Mouse (Mus musculus) NIH3T3 (cell line): ENCODE data around the gene Rpusd4.

Source experiments
- DNase-seq: peaks from one replicate; pipeline ENCODE4 v3.0.0-alpha.2; 2012; ENCODE audit warnings: low read depth

The Rpusd4 gene

DNA sequence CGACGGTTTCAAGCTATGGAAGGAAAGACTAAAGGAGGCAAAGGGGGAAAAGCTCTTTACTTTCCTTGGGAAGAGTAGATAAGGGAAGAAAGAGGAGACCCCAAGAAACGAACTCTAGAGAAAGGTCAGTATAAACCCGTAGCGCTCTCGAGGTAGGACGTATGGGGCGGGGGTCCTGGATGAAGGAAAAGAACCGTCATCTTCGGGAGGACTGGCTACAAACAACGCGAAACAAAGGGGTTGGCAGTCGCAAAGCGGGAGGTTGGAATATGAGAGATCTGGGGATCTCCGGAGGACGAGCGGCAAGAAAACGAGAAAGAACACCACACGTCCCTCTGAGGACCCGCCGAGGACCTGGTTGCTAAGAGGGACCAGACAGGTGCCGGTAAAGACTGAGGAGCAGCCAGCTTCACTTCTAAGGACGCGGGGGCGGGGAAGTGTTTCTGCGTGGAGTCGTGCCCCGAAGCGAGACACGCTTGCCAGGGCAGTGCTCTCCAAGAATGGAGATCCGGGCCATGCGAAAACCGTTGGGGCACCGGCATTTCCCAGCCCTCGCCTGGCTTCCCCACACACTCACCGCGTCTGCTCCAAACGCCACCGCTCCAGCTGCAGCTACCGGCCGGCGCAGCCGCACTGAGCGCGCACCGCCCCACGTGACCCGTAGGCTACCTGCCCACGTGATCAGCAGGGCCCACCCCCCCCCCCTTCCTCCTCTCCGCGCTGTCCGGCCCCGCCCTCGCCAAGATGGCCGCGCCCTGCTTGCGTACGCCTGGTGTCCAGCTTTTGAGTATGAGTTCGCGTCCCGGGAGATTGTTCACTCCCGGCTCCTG is at the start of gene Rpusd4, which contains the start of gene Fam118b:
Rpusd4 (plus strand) TSS at position 720 of the 830 bp plus-strand sequence.
Fam118b (minus strand) TSS at position 660 of the 830 bp plus-strand sequence.
- peak; percentile 94 for DNase-seq

DNA sequence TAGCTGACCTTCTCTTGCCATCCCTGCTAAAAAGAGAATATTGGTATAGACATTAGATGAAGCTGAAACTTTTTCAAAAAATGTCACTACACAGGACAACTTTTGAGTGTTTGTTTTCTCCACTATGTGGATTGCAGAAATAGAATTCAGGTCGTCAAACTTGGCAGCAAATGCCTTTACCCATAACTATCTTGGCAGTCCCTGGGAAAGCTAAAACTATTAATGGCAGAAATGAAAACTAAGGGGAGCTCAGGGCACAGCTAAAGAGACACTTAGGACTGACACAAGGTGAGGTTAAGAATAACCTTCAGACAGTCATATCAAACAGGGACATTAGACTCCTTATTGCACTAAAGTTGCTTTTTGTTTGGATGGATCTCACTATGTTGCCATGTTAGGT is 49.7 kb upstream of the Rpusd4 start:
- no peak for DNase-seq

DNA sequence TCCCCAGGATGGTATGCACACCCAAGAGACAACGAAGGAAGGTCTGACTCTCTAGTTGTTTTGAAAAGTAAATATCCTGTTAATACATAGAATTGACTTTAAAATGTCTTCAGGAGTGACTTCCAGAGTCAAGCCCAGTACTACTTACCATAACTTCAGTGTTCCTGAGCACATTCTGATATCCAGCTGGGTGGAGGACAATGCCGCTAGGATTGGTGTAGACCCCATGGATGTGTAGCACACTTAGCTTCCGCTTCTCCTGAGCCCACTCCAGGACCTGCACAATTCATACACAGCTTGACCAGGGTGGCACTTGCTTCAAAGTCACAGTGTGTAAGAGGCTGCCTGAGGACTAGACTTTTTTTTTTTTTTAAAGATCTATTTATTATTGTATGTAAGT is 44.2 kb upstream of the Rpusd4 start:
- no peak for DNase-seq

DNA sequence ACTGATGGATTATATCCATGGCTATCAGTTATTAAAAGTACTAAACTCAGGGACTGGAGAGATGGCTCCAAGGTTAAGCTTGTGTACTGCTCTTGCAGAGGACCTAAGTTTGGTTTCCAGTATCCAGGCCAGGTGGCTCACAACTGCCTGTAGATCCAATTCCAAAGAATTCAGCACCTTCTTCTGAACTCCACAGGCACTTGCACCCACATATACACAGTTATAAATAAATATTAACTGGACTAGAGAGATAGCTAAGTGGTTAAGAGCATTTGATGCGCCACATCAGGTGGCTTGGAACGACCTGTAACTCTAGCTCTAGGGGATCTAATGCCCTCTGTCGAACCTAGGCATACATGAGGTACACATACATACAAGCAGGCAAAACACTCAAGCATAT is 39.0 kb upstream of the Rpusd4 start:
- no peak for DNase-seq

DNA sequence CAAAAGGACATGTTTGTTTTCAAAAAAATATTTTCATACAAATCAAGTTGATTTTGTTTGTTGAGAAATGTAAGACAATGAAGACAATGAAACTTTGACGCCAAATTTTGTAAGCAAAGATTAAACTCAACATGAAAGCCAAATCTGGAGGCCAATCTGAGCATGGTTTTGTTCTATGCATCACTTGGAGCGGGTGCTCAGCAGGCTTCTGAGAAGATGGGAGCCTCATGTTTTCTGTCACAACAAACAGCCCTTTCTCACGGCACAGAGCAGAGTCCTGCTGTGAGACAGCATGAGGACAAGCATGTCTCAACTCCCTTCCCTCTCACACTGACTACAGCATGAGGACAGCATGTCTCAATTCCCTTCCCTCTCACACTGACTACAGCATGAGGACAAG is 31.7 kb upstream of the Rpusd4 start:
- DNase-seq, result no peak

DNA sequence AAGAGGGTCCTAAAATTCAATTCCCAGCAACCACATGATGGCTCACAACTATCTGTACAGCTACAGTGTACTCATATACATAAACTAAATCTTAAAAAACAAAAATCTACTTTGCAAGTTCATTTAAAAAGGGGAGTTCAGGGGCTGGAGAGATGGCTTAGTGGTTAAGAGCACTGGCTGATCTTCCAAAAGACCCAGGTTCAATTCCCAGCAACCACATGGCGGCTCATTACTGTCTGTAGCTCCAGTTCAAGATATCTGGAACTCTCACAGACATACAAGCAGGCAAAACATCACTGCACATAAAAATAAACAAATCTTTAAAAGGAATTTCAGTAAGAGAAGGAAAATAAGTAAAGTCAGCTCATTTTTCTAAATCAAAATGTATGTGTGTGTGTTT is 29.3 kb upstream of the Rpusd4 start:
- no peak for DNase-seq

DNA sequence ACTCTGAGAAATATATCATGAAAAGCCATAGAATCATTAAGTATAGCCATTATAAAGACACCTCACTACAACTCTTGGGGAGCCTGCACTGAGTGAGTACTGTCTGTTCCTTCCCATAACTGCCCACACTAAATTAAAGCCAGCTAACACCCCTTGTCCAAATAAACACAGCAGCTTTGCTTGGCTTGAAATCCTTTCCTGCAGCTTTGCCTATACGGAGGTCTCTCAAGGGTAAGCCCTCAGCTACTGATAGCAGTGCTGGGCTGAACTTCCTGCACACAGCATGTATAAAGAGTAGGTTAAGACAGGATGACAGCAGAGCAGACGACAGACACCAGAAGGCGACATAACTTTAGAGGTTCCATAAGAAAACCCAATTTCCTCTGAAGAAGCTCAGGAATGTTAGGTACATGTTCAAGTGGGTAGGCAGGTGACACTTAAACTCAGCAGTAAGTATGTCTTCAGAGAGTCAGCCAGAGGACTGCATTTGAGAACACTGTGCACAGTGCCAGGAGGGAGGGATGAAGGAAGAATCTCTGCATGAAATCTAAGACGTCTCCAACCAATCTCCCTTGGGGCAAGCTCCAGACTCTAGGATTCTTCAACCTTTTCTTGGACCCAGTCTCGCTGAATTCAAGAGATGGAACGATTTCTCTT is 28.6 kb upstream of the Rpusd4 start:
- no peak for DNase-seq

DNA sequence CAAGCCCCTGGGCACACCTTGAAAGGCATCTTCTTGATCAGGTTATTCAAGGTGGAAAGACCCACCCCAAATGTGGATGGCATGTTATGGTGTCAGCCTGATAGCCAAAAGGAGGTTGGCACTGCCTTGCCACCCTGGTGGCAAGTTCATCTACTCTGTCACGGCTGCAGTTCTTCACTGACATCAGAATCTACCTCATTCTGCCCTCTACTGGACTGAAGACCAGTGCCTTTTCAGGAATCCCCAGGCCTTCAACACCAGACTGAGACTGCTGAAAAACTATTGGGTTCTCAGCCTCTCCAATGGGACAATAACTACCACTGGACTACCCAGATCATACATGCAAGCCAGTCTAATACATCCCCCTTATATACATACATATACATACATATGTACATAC is 27.9 kb upstream of the Rpusd4 start:
- no peak for DNase-seq

DNA sequence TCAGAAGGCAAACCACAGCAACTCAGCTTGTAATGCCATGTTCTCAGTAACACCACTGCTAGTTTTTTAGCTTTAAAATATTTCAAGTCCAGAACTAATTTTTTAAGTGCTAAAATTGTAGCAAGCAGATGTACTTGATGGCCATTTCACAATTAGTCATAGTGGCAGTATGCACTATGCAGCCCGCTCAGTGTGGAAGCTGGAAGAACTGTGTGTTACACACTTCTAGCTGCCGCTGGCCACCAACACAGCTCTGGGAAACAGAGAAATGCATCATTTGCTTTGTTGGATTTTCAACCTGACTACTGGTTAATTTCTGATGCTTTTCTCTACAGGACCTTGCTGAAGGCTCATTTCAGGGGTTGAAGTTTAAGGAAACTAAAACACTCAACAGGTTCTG is 20.3 kb upstream of the Rpusd4 start:
- no peak for DNase-seq

DNA sequence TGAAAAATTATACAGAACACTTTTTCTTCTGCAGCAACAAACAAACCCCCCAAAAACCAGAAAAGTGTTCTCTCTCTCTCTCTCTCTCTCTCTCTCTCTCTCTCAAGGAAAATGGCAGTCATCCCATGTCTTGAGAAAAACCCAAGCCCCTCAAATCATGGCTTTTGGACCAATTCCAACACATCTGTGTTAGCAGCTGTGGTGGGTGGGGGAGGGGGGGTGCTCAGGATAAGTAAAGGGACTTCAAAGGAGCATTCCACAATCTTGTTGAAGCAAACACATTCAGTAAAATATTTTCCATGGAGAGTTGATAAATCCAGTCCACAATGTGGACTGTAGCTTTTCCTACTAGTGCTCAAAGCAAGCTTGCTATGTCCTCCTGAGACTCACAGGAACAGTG is 18.2 kb upstream of the Rpusd4 start:
- DNase-seq, result peak; percentile 8

DNA sequence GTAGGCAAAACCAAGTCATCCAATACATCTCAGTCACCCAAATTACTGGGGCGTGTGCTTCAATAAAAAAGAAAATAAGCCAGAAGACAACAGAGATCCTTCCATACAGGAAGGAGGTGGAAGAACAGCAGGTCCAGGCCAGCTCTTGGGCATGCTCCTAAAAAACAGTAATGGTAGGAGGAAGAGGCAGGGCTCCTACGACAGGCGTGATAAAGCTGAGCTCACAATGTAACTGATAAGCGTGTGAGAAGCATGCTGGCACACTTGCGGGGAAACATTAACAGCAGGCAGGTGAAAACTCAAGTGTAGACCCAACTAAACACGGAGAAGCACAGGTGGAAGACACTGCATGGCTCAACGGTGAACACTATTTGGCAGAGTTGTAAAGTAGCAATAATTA is 10.3 kb upstream of the Rpusd4 start:
- DNase-seq, result no peak

DNA sequence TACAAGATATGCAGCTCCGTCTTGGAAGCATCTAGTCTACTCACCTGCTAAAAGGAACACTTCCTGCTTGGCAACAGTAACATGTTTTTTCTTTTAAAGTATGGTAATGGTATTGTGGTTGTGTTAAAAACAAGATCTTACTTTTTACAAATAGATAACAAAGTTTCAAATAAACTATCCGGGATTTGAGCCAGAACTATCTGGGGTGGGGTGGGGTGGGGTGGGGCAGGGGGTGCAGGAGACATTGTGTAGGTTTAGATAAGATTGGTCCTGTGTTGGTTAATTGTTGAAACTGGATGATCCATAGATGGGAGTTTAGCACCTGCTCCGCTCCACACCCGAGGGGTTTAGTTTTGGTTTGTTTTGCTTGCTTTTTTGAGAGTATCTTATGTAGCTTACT is 5.2 kb upstream of the Rpusd4 start:
- DNase-seq, result no peak

DNA sequence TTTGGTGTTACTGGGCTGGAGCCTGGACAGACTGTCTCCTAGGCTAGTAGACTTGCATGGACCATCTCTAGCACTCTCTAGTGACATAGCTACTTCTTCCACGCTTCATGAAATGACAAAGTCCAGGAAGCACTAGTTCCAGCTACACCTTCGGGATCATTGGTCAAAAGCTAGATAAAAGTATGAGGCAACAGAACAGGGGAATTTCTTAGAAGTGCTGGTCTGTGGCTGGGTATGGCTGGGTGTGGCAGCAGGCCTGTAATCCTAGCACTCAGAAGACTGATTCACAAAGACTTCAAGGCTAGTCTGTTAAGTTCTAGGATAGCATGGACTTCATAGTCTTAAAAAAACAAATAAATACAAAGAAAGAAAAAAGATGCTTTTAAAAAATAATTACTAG is 4.2 kb upstream of the Rpusd4 start:
- no peak for DNase-seq

DNA sequence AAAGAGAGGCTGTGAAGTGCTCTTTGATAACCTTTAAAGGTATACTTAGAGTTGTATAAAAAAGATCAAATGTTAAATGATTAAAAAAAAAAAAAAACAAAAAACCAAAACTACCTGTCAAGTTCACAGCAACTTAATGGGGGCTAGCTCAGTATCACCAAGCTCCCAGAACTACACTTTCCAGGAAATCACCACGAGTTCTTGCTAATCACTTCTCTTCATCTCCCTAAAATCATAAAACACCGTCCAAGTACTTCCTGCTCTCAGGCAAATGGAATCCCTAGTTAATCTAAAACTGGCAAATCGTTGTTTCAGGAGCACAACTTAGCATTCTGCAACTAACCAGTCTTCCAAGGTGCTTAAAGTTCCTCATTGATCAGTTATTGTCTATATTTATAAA is 3.2 kb upstream of the Rpusd4 start:
- no peak for DNase-seq

DNA sequence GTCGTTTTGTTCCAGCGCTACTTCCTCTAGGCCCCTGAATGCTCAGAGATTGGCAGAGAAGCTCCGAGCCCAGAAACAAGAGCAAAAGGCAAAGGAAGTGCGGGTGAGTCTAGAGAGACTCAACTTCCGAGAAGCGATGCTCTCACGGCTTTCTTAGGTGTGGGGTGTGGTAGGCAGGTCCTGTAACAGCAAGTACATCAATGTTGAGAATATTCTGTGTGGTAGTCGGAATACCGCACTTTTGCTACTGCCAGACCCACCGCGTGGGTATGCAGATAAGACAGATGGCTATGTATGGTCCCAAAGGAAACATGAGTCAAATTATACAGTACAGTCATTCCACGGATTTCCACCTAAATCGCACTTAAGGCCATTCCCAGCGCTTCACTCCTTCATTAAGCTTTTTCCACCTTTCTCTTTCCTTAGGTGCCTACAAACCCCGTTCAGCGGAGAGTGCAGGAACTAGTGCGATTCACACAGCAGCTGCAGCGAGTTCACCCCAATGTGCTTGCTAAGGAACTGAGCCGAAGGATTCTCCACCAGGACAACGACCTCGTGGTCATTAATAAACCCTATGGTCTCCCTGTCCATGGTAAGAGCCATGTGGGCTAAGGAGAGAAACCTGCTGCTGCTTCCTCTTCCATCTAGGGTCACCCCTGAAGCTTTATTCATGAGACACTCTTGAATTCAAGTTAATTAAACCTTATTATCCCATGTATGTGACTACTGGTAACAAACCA is 481 bp downstream of the Rpusd4 start:
- DNase-seq, result no peak

DNA sequence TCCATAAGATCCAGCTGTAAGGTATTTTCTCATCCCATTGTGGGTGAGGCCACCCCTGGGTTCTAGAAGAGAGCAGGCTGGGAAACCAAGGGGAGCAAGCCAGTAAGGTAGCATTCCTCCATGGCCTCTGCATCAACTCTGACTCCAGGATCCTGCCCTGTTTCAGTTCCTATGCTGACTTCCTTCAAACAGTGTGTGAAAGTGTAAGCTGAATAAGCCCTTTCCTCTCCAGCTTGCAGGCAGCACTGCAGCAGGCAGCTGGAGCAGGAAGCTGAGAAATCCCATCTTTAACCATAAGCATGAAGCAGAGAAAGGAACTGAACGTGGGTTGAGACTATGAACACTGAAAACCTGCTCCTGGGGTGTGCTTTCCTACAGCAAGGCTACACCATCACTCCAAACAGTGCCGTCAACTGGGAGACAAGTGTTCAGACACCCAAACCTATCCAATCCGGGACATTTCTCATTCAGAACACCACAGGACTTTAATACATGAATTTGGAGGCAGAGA is 10.2 kb downstream of the Rpusd4 start:
- DNase-seq, result no peak

DNA sequence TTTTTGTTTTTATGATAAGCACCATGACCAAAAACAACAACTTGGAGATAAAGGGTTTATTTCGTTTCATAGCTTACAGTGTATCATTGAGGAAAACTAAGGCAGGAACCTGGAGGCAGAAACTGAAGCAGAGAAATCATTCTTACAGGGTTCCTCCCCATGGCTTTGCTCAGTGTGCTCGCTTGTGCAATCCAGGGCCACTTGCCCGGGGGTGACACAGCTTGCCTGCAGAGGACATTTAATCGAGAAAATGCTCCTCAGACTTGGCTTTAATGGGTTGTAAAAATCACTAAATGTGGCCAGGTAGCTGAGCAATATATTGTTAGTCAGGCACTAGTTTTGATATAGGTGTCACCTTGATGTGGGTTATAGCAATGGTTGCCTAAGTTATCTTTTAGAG is 10.8 kb downstream of the Rpusd4 start:
- DNase-seq, result no peak

DNA sequence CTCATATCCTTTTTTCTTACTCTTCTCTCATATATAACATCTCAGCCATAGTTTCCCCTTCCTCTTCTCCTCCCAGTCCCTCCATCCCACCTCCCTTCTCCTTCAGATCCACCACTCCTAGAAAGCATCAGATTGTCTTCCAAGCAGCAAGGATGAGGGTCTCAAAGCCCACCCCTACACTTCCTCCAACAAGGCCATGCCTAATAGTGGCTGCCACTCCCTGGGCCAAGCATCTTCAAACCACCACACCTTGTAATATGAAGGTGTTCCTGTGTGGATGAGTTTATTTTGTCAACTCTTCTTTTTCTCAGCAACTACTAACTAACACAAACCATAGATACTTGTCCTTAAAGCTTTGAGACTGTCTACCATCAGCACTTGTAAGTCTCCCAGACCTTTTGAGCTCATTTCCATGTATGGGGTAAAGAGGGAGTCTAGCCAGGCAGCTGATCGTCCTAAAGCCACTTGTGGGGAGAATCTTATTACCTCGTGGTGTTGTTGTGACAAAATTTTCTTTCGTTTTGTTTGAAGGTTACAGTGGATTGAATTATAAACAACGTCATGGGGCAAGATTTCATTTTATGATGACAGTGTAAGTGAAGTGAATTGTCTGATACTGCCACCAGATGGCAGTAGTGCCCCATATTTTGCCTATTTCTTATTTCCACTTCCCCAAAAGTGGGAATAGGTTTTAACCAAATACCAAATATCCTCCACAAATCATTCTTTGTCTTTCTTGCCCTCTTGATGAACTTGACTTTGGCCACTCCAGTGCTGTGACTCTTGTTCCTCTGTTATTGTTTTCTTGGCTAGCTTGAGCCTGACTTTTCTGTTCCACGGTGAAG is 14.6 kb downstream of the Rpusd4 start:
- peak; percentile 88 for DNase-seq

DNA sequence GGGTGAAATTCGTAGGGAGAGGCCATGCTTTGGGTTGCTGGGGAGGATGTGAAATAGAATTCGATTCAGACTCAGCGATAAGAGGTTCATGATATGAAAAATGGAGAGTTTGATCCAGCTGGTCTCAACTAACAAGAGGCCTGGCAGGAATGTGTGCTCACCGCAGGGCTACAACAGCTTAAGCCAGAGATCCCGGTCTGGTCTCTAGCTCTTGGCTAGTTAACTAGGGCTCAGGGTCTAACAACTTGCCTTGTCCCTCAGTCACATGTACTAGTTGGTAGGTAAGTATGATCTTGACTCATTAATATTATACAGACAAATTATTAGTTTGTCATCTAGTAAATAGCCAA is 15.2 kb downstream of the Rpusd4 start:
- no peak for DNase-seq

DNA sequence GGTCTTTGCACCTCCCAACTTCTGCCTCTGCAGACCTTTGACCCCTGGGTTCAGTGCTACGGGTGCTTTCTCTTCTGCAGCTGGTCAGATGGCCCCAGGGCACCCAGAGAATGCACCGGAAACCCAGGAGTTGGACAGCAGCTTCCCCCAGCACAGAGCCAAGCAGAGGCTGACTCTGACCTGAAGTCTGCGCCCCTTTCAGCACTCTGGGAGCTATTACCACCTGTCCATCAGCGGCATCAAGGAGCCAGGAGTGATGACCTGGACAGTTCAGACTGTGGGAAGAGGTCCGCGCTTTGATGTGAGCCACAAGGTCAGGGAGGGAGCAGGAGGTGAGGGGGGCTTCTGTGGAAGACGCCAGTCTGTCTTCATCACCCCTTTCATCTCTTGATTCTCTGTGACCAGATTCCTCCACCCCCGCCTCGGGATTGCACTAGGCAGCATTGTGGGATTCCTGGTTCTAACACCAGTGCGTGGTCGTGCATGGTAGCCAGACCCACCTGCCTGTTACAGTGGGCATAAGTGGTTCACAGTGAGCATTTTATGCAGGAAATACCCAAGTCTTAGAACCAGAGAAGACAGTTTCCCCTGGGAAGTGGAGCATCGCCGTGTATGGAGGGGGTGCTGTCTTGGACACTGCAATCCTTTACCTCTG is 15.9 kb downstream of the Rpusd4 start:
- DNase-seq, result no peak

DNA sequence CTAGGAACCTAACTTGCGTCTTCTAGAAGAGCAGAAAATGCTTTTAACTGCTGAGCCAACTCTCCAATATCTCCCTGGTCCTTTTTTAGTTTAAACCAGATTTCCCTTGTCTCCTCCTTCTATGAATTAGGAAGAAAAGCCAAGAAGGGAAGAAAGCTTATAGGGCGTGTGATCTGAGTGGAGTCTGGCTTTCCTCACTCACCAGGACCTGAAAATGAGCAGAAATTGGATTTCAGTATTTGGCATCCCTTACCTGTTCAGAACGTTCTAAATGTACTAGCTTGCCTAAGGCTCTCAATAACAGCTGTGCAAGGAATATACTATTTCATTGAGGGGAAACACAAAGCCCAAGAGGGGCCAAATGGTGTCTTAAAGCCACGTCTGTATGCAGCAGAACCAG is 16.7 kb downstream of the Rpusd4 start:
- DNase-seq, result no peak
